Mouse (Mus musculus) liver, embryonic 14.5 days (tissue): ENCODE data around the gene Vmn2r1. TPM values are rescaled to one million over a fixed set of nuclear protein-coding genes. Genes with fewer than 3 reads are reported as not detected.

ENCODE experiments used
- ATAC-seq: fragments of 200-750 bp; cut with Nextera tagmentation; 2 replicates; pipeline ENCODE4 v1.8.0; 2017; ENCODE audit warnings: moderate number of reproducible peaks, mild to moderate bottlenecking, moderate library complexity; ENCODE audit not compliant: insufficient read depth
- DNase-seq, 3 experiments: peaks; one replicate each; pipeline ENCODE4 v3.0.0-alpha.2; 2012 to 2013; ENCODE audit warnings: low read depth in 3 of 3, low spot score in 3 of 3
- H3K27ac ChIP-seq: fragments of 300-500 bp; sonication (generic); 2 replicates; pipeline ENCODE4 v1.5.1; 2014; ENCODE audit warnings: moderate library complexity, mild to moderate bottlenecking, control low read depth, inconsistent platforms
- H3K27me3 ChIP-seq: fragments of 300-500 bp; sonication (generic); 2 replicates; pipeline ENCODE4 v1.6.1; 2014; ENCODE audit warnings: mild to moderate bottlenecking, low read length, moderate library complexity; ENCODE audit not compliant: control insufficient read depth, insufficient read depth
- H3K36me3 ChIP-seq: fragments of 300-500 bp; sonication (generic); replicated peaks from 2 replicates; pipeline ENCODE4 v1.6.1; 2014; ENCODE audit warnings: low read depth; ENCODE audit not compliant: control insufficient read depth, insufficient read depth
- H3K4me1 ChIP-seq, 2 experiments: fragments of 200-500 bp in 1 of 2; fragments of 300-500 bp in 1 of 2; sonication (generic) in 1 of 2; replicated peaks; 2 replicates each; pipeline ENCODE4 v1.6.1; 2012 to 2014; ENCODE audit warnings: antibody characterized with exemption in 1 of 2, inconsistent platforms in 1 of 2, low read length in 1 of 2; ENCODE audit not compliant: control insufficient read depth in 2 of 2, insufficient read depth in 2 of 2
- H3K4me2 ChIP-seq: fragments of 300-500 bp; sonication (generic); 2 replicates; pipeline ENCODE4 v1.6.1; 2014; ENCODE audit warnings: low read depth, mild to moderate bottlenecking, control low read depth, moderate library complexity
- H3K4me3 ChIP-seq, 2 experiments: fragments of 200-500 bp in 1 of 2; fragments of 300-500 bp in 1 of 2; sonication (generic) in 1 of 2; 2 replicates each; pipeline ENCODE4 v1.5.1; 2012 to 2014; ENCODE audit warnings: low read depth in 2 of 2, low read length in 2 of 2, mild to moderate bottlenecking in 2 of 2, control low read depth in 1 of 2, inconsistent platforms in 1 of 2, moderate library complexity in 1 of 2; ENCODE audit not compliant: insufficient read depth in 1 of 2
- H3K9ac ChIP-seq: fragments of 300-500 bp; sonication (generic); replicated peaks from 2 replicates; pipeline ENCODE4 v1.6.1; 2014; ENCODE audit warnings: mild to moderate bottlenecking, control low read depth, moderate library complexity
- H3K9me3 ChIP-seq: fragments of 300-500 bp; sonication (generic); 2 replicates; pipeline ENCODE4 v1.6.1; 2016; ENCODE audit warnings: low read length, mixed read lengths; ENCODE audit not compliant: control insufficient read depth
- CTCF ChIP-seq: IDR thresholded peaks from 2 replicates; pipeline ENCODE4 v1.5.1; 2016; ENCODE audit warnings: antibody characterized with exemption, low read depth, control low read depth
- EP300 ChIP-seq: IDR thresholded peaks from 2 replicates; pipeline ENCODE4 v1.6.1; 2016; ENCODE audit warnings: antibody characterized with exemption, low read depth
- WGBS: fragments of 180-500 bp; shearing (Covaris S2); extraction: QIAGEN DNeasy Blood & Tissue Kit; methylation state at CpG from one replicate; pipeline ENCODE4 v1.1.7; 2014; ENCODE audit not compliant: insufficient replicate concordance; 5-methylcytosine and 5-hydroxymethylcytosine counted together
- polyA plus RNA-seq, 2 experiments: library from polyadenylated mRNA; depleted of rRNA in 1 of 2; stranded (reverse) in 1 of 2; unstranded in 1 of 2; fragments of >200 nt; fragmentation: Nextera tagmentation in 1 of 2; extraction: Ambion mirVana in 1 of 2; gene quantifications; 2 replicates each; pipeline versions ENCODE4 v1.2.1 to v1.2.3; 2012 to 2014

Gene Vmn2r1
- polyA plus RNA-seq (2012; rRNA removed) = 0.01 TPM in 2 replicates
- polyA plus RNA-seq (2014; fragmentation: Nextera tagmentation; extraction: Ambion mirVana) = not detected in 2 replicates

- Histone ChIP-seq H3K4me3 (no peak within 1 kb of the TSS), H3K9ac (no peak within 1 kb of the TSS), H3K4me2 (no peak within 1 kb of the TSS), H3K27ac (no peak within 1 kb of the TSS), H3K36me3 (no peaks in the 10 kb centered on the region), H3K9me3 (no peaks in the 10 kb centered on the region), H3K27me3 (no peaks in the 10 kb centered on the region), H3K4me1 (no peaks in the 10 kb centered on the region)
- 57% methylated on average over 4 of the region's 4 CpGs for WGBS
- DNase-seq (no peak), ATAC-seq (no peak)
- TF ChIP-seq EP300 (no peak), CTCF (no peak)
These were observed at the start of gene Vmn2r1 for GRCm38 (mm10) chr3:64081247-64081646. Gene Vmn2r1, plus strand, starts transcription at chr3:64081547.

GRCm38 (mm10) chr3:64038136-64038841, 43.1 kb upstream of the Vmn2r1 start:
- DNase-seq = no peak
- no peak for ATAC-seq
- Histone ChIP-seq H3K27ac (no peak overlapping the region), H3K4me2 (no peak overlapping the region), H3K9me3 (no peaks in the 10 kb centered on the region), H3K36me3 (no peaks in the 10 kb centered on the region), H3K27me3 (no peaks in the 10 kb centered on the region), H3K4me3 (no peak overlapping the region), H3K9ac (no peak overlapping the region), H3K4me1 (no peaks in the 10 kb centered on the region)
- TF ChIP-seq CTCF (no peak), EP300 (no peak)
- 51% methylated on average over 7 of the region's 7 CpGs for WGBS

- WGBS = 22% methylated on average over 25 of the region's 25 CpGs
- Histone ChIP-seq H3K27ac (no peak overlapping the region), H3K9ac (no peak overlapping the region), H3K4me2 (peak overlapping the region; percentile 38), H3K36me3 (no peaks in the 10 kb centered on the region), H3K27me3 (no peaks in the 10 kb centered on the region), H3K4me1 (no peaks in the 10 kb centered on the region), H3K9me3 (no peaks in the 10 kb centered on the region), H3K4me3 (peak overlapping the region; percentile 31 to 46; a peak in 3 of 4 replicates)
- TF ChIP-seq CTCF = peak; percentile 75
- no peak for TF ChIP-seq EP300
- ATAC-seq (no peak), DNase-seq (peak; percentile 31 to 44 (median 33))
These were observed 41.2 kb upstream of the Vmn2r1 start for GRCm38 (mm10) chr3:64039818-64040784.

GRCm38 (mm10) chr3:64112707-64113106, 31.4 kb downstream of the Vmn2r1 start:
- ATAC-seq (no peak), DNase-seq (no peak)
- TF ChIP-seq CTCF (no peak), EP300 (no peak)
- no peak overlapping the region for H3K9ac ChIP-seq
- H3K4me3 ChIP-seq = no peak overlapping the region
- no peaks in the 10 kb centered on the region for H3K9me3 ChIP-seq
- no peak overlapping the region for H3K4me2 ChIP-seq
- no peaks in the 10 kb centered on the region for H3K4me1 ChIP-seq
- H3K27ac ChIP-seq = no peak overlapping the region
- H3K27me3 ChIP-seq = no peaks in the 10 kb centered on the region
- WGBS = 35% methylated on average over 1 of the region's 1 CpGs
- no peaks in the 10 kb centered on the region for H3K36me3 ChIP-seq
